Mouse (Mus musculus): ENCODE results near the gene Sit1.
"Not testable (repeated sequence)": the region's sequence is repeated elsewhere in the genome, so short reads cannot be mapped to it uniquely, and the experiment has no call there.

Sit1 gene

GRCm38 (mm10) chr4:43499407-43500333, 16.1 kb upstream of the Sit1 start, which contains the start of gene Arhgef39:
Arhgef39 (minus strand) TSS chr4:43499695.
- peak; percentile 90 for DNase-seq (ENCODE audit: low read depth, low spot score)

- DNase-seq (ENCODE audit: low read depth, low spot score), result no peak
Measured at GRCm38 (mm10) chr4:43498983-43499382, 15.4 kb upstream of the Sit1 start.

GRCm38 (mm10) chr4:43497946-43498345, 14.4 kb upstream of the Sit1 start:
- DNase-seq (ENCODE audit: low read depth, low spot score), result no peak

- DNase-seq (ENCODE audit: low read depth, low spot score), result no peak
Measured at GRCm38 (mm10) chr4:43497405-43497804, 13.9 kb upstream of the Sit1 start.

GRCm38 (mm10) chr4:43496587-43496986, 13.1 kb upstream of the Sit1 start:
- no peak for DNase-seq (ENCODE audit: low read depth, low spot score)

GRCm38 (mm10) chr4:43493846-43494240, 10.3 kb upstream of the Sit1 start:
- DNase-seq (ENCODE audit: low read depth, low spot score), result no peak

GRCm38 (mm10) chr4:43493186-43493845, 9.8 kb upstream of the Sit1 start:
- DNase-seq (ENCODE audit: low read depth, low spot score), result peak; percentile 97

- DNase-seq (ENCODE audit: low read depth, low spot score), result peak; percentile 97
Measured at GRCm38 (mm10) chr4:43492821-43493185, 9.3 kb upstream of the Sit1 start, which contains the start of gene Ccdc107. Ccdc107 (plus strand) TSS chr4:43492900.

- no peak for DNase-seq (ENCODE audit: low read depth, low spot score)
Measured at GRCm38 (mm10) chr4:43492101-43492820, 8.7 kb upstream of the Sit1 start.

GRCm38 (mm10) chr4:43490801-43491200, 7.3 kb upstream of the Sit1 start:
- DNase-seq (ENCODE audit: low read depth, low spot score), result no peak

GRCm38 (mm10) chr4:43489611-43490010, 6.1 kb upstream of the Sit1 start:
- no peak for DNase-seq (ENCODE audit: low read depth, low spot score)

GRCm38 (mm10) chr4:43485666-43486065, 2.1 kb upstream of the Sit1 start:
- DNase-seq (ENCODE audit: low read depth, low spot score), result not testable (repeated sequence)

- no peak for DNase-seq (ENCODE audit: low read depth, low spot score)
Measured at GRCm38 (mm10) chr4:43482591-43482990, 943 bp downstream of the Sit1 start.

GRCm38 (mm10) chr4:43481894-43482456, 1.6 kb downstream of the Sit1 start:
- DNase-seq (ENCODE audit: low read depth, low spot score), result no peak

GRCm38 (mm10) chr4:43480985-43481384, 2.5 kb downstream of the Sit1 start:
- DNase-seq (ENCODE audit: low read depth, low spot score), result no peak

- peak; percentile 73 for DNase-seq (ENCODE audit: low read depth, low spot score)
Measured at GRCm38 (mm10) chr4:43478906-43479832, 4.4 kb downstream of the Sit1 start.

- no peak for DNase-seq (ENCODE audit: low read depth, low spot score)
Measured at GRCm38 (mm10) chr4:43478534-43478858, 5.0 kb downstream of the Sit1 start.

GRCm38 (mm10) chr4:43477857-43478533, 5.5 kb downstream of the Sit1 start:
- peak; percentile 92 for DNase-seq (ENCODE audit: low read depth, low spot score)

- DNase-seq (ENCODE audit: low read depth, low spot score), result no peak
Measured at GRCm38 (mm10) chr4:43476604-43477003, 6.9 kb downstream of the Sit1 start.

GRCm38 (mm10) chr4:43473636-43474035, 9.9 kb downstream of the Sit1 start:
- no peak for DNase-seq (ENCODE audit: low read depth, low spot score)

Data from mesoderm, embryonic 11.5 days (tissue).